ENCODE assay signal across 10 mouse cellular contexts in genomic region chr6:145255952-145256700, GRCm38 (mm10). TPM values are rescaled to one million over a fixed set of nuclear protein-coding genes. Genes with fewer than 3 reads are reported as not detected.
DNase-seq lines count a peak whose midpoint lies in the region; ATAC-seq lines count a peak whose summit lies in the region.
"Had no signal": no experiment of that assay in that cellular context is flagged by ENCODE, and none has a peak within 500 bp of the region (broad histone marks: within the 10 kb centered on the region; RNA-seq: fewer than 3 reads in every experiment).

No protein-coding gene starts in this region.

- H3K4me3 ChIP-seq in heart, embryonic 12.5 days: no peak overlapping the region
- H3K4me3 ChIP-seq in kidney, embryonic 15.5 days (replicated peaks): no peak overlapping the region
- no peak overlapping the region for H3K4me3 ChIP-seq in hindbrain, embryonic 12.5 days

- no peak overlapping the region for H3K27ac ChIP-seq in heart, embryonic 12.5 days (ENCODE audit: poor library complexity, severe bottlenecking)
- H3K27ac ChIP-seq in kidney, embryonic 15.5 days: no peak overlapping the region
- no peak overlapping the region for H3K27ac ChIP-seq in hindbrain, embryonic 12.5 days

- no peaks in the 10 kb centered on the region; the same call in 1 of the 2 replicates for H3K4me1 ChIP-seq in heart, embryonic 12.5 days (replicated peaks)
- peaks cover 8% of the 10 kb centered on the region for H3K4me1 ChIP-seq in kidney, embryonic 15.5 days
- no peaks in the 10 kb centered on the region for H3K4me1 ChIP-seq in hindbrain, embryonic 12.5 days

- no peaks in the 10 kb centered on the region for H3K9me3 ChIP-seq in heart, embryonic 12.5 days (replicated peaks)
- no peaks in the 10 kb centered on the region for H3K9me3 ChIP-seq in kidney, embryonic 15.5 days (replicated peaks)
- H3K9me3 ChIP-seq in hindbrain, embryonic 12.5 days (replicated peaks): no peaks in the 10 kb centered on the region

- H3K4me2 ChIP-seq in heart, embryonic 12.5 days: no peak overlapping the region
- no peak overlapping the region for H3K4me2 ChIP-seq in kidney, embryonic 15.5 days
- H3K4me2 ChIP-seq in hindbrain, embryonic 12.5 days (replicated peaks): no peak overlapping the region

- H3K36me3 ChIP-seq in heart, embryonic 12.5 days: no peaks in the 10 kb centered on the region
- no peaks in the 10 kb centered on the region for H3K36me3 ChIP-seq in kidney, embryonic 15.5 days
- no peaks in the 10 kb centered on the region for H3K36me3 ChIP-seq in hindbrain, embryonic 12.5 days

- peak; percentile 41 to 66 for DNase-seq in heart, adult 18-20 months
- peak; percentile 48 to 61 for DNase-seq in heart, adult 9 months (ENCODE audit: low spot score in 2 of 2)
- DNase-seq in lung, postnatal 10 days: peak; percentile 52
- no peak for DNase-seq in cerebellum, postnatal 10 days
- DNase-seq in thymus, postnatal 0 days (ENCODE audit: low spot score): no peak
- DNase-seq: cerebellum, adult 8-10 months; midbrain, embryonic 14.5 days had no signal

- no peak overlapping the region for H3K9ac ChIP-seq in heart, embryonic 12.5 days
- no peak overlapping the region for H3K9ac ChIP-seq in kidney, embryonic 15.5 days
- H3K9ac ChIP-seq in hindbrain, embryonic 12.5 days: no peak overlapping the region

- 73% methylated on average over 13 of the region's 13 CpGs for WGBS in heart, embryonic 12.5 days
- 68% methylated on average over 13 of the region's 13 CpGs for WGBS in kidney, embryonic 15.5 days
- WGBS in hindbrain, embryonic 12.5 days: 81% methylated on average over 13 of the region's 13 CpGs

- peaks cover 83% of the 10 kb centered on the region for H3K27me3 ChIP-seq in heart, embryonic 12.5 days (replicated peaks)
- H3K27me3 ChIP-seq in kidney, embryonic 15.5 days: no peaks in the 10 kb centered on the region
- 0 out of 2 replicates have a peak, but pooled peaks cover 3% of the 10 kb centered on the region for H3K27me3 ChIP-seq in hindbrain, embryonic 12.5 days

- no peak for ATAC-seq in heart, embryonic 12.5 days (ENCODE audit: insufficient number of reproducible peaks, low FRiP score)
- ATAC-seq in kidney, embryonic 15.5 days (replicated peaks; ENCODE audit: low FRiP score): peak; percentile 56; the same call in 1 of the 2 replicates
- no peak for ATAC-seq in hindbrain, embryonic 12.5 days (ENCODE audit: low FRiP score)

RNA-seq across cellular contexts. Expression of gene Kras, which starts 6.1 kb away (rescaled TPM):
- total RNA-seq in heart, adult 18-20 months (2021): 10 to 100 TPM; 35.0 to 37.7 TPM
- 49.4 and 51.2 TPM in 2 replicates for polyA plus RNA-seq in heart, embryonic 12.5 days (2016; fragmentation: Nextera tagmentation; extraction: Ambion mirVana)
- 73.8 and 76.3 TPM in 2 replicates for polyA plus RNA-seq in kidney, embryonic 15.5 days (2015; fragmentation: Nextera tagmentation; extraction: Ambion mirVana)
- 122 and 134 TPM in 2 replicates for polyA plus RNA-seq in thymus, postnatal 0 days (2015; fragmentation: Nextera tagmentation; extraction: Ambion mirVana)
- 109 and 116 TPM in 2 replicates for polyA plus RNA-seq in hindbrain, embryonic 12.5 days (2016; fragmentation: Nextera tagmentation; extraction: Ambion mirVana)

RNA-seq across cellular contexts. Expression of gene Etfrf1, which starts 45.2 kb away (rescaled TPM):
- 100 to 1,000 TPM; 120 to 131 TPM for total RNA-seq in heart, adult 18-20 months (2021)
- polyA plus RNA-seq in heart, embryonic 12.5 days (2016; fragmentation: Nextera tagmentation; extraction: Ambion mirVana): 58.3 and 60.0 TPM in 2 replicates
- 38.5 and 41.2 TPM in 2 replicates for polyA plus RNA-seq in kidney, embryonic 15.5 days (2015; fragmentation: Nextera tagmentation; extraction: Ambion mirVana)
- polyA plus RNA-seq in thymus, postnatal 0 days (2015; fragmentation: Nextera tagmentation; extraction: Ambion mirVana): 27.7 and 29.7 TPM in 2 replicates
- polyA plus RNA-seq in hindbrain, embryonic 12.5 days (2016; fragmentation: Nextera tagmentation; extraction: Ambion mirVana): 35.1 and 36.5 TPM in 2 replicates

RNA-seq across cellular contexts. Expression of gene Casc1, which starts 45.3 kb away (rescaled TPM):
- total RNA-seq in heart, adult 18-20 months (2021): 1 to 10 TPM; 1.2 TPM
- 0.22 and 0.35 TPM in 2 replicates for polyA plus RNA-seq in heart, embryonic 12.5 days (2016; fragmentation: Nextera tagmentation; extraction: Ambion mirVana)
- 0.46 and 0.78 TPM in 2 replicates for polyA plus RNA-seq in kidney, embryonic 15.5 days (2015; fragmentation: Nextera tagmentation; extraction: Ambion mirVana)
- polyA plus RNA-seq in thymus, postnatal 0 days (2015; fragmentation: Nextera tagmentation; extraction: Ambion mirVana): 0.51 and 0.78 TPM in 2 replicates
- polyA plus RNA-seq in hindbrain, embryonic 12.5 days (2016; fragmentation: Nextera tagmentation; extraction: Ambion mirVana): 0.83 and 1.7 TPM in 2 replicates

Comparison
In these comparisons a context has a peak if more than half of its experiments do, and no peak if none do; other contexts are left out.
1. DNase-seq: peak in heart, adult 18-20 months (2 of 2), heart, adult 9 months (2 of 2) and lung, postnatal 10 days (single experiment); none in cerebellum, postnatal 10 days (0 of 2) and thymus, postnatal 0 days (single experiment).